Mouse (Mus musculus): ENCODE data around the gene Zfp182.

GRCm38 (mm10) chrX:20980901-20981300, 81.2 kb downstream of the Zfp182 start:
- TF ChIP-seq POLR2A (IDR thresholded peaks at IDR 0.05; ENCODE audit: low read depth, low read length) (no peak), CTCF (IDR thresholded peaks at IDR 0.05; ENCODE audit: extremely low read depth, insufficient read length, insufficient replicate concordance, low read depth, low read length) (no peak)

All from small intestine, adult 2 months (tissue).